ENCODE assay signal across 8 mouse cellular contexts in the genomic region with DNA sequence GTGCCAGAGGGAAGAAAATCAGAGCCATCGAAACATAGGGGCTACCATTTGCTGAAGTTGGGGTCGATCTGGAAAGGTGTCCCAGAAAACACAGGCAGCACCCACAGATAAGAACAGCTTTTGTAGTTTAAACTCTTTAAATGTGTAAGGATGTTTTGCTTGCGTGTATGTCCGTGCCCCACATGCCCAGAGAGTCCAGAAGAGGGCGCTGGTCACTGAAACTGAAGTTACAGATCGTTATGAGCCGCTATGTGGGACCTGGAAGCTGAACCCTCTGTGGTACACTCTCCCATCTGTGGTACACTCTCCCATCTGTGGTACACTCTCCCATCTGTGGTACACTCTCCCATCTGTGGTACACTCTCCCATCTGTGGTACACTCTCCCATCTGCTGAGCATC. TPM values are rescaled to one million over a fixed set of nuclear protein-coding genes. Genes with fewer than 3 reads are reported as not detected.
A peak's percentile ranks its signal among the peaks of the same experiment; 100 is the strongest.
DNase-seq lines count a peak whose midpoint lies in the region; ATAC-seq and TF ChIP-seq lines count a peak whose summit lies in the region.

No protein-coding gene starts in this region.

- H3K36me3 ChIP-seq in intestine, postnatal 0 days (ENCODE audit: control insufficient read depth, insufficient read depth), result no peaks in the 10 kb centered on the region
- H3K36me3 ChIP-seq in liver, embryonic 16.5 days (ENCODE audit: control insufficient read depth, insufficient read depth), result no peaks in the 10 kb centered on the region
- H3K36me3 ChIP-seq in neural tube, embryonic 12.5 days, result no peaks in the 10 kb centered on the region

- TF ChIP-seq CTCF in intestine, postnatal 0 days (IDR thresholded peaks at IDR 0.05; ENCODE audit: low read depth), result peak; percentile 79

- H3K4me1 ChIP-seq in intestine, postnatal 0 days (replicated peaks; ENCODE audit: control insufficient read depth, insufficient read depth, low read length), result no peaks in the 10 kb centered on the region
- peaks cover 19% of the 10 kb centered on the region for H3K4me1 ChIP-seq in liver, embryonic 16.5 days (ENCODE audit: control insufficient read depth, low read depth, low read length)
- peaks cover 5% of the 10 kb centered on the region; the same call in 1 of the 2 replicates for H3K4me1 ChIP-seq in neural tube, embryonic 12.5 days

- H3K4me3 ChIP-seq in intestine, postnatal 0 days (ENCODE audit: low read depth, low read length), result peak overlapping the region; percentile 57
- H3K4me3 ChIP-seq in liver, embryonic 16.5 days (ENCODE audit: low read depth, low read length), result peak overlapping the region; percentile 69
- peak overlapping the region; percentile 51 for H3K4me3 ChIP-seq in neural tube, embryonic 12.5 days

- H3K27ac ChIP-seq in intestine, postnatal 0 days (ENCODE audit: low read depth, low read length), result peak overlapping the region; percentile 97
- H3K27ac ChIP-seq in liver, embryonic 16.5 days (ENCODE audit: low read length), result peak overlapping the region; percentile 96
- peak overlapping the region; percentile 73; the same call in 1 of the 2 replicates for H3K27ac ChIP-seq in neural tube, embryonic 12.5 days

- peak overlapping the region; percentile 76 for H3K4me2 ChIP-seq in intestine, postnatal 0 days (replicated peaks; ENCODE audit: low read depth)
- H3K4me2 ChIP-seq in liver, embryonic 16.5 days (ENCODE audit: low read depth, low read length), result peak overlapping the region; percentile 76
- peak overlapping the region; percentile 64 for H3K4me2 ChIP-seq in neural tube, embryonic 12.5 days (replicated peaks)

- no peaks in the 10 kb centered on the region for H3K9me3 ChIP-seq in intestine, postnatal 0 days (ENCODE audit: control insufficient read depth)
- no peaks in the 10 kb centered on the region for H3K9me3 ChIP-seq in liver, embryonic 16.5 days (replicated peaks; ENCODE audit: control insufficient read depth, low read length)
- H3K9me3 ChIP-seq in neural tube, embryonic 12.5 days, result no peaks in the 10 kb centered on the region

- no peaks in the 10 kb centered on the region for H3K27me3 ChIP-seq in intestine, postnatal 0 days (replicated peaks; ENCODE audit: control insufficient read depth, insufficient read depth, low read length)
- H3K27me3 ChIP-seq in liver, embryonic 16.5 days (ENCODE audit: control insufficient read depth, insufficient read depth, low read depth, low read length), result no peaks in the 10 kb centered on the region
- no peaks in the 10 kb centered on the region for H3K27me3 ChIP-seq in neural tube, embryonic 12.5 days (replicated peaks)

- ATAC-seq in intestine, postnatal 0 days, result peak; percentile 66
- ATAC-seq in liver, embryonic 16.5 days (ENCODE audit: low read depth), result peak; percentile 77
- ATAC-seq in neural tube, embryonic 12.5 days (ENCODE audit: low FRiP score, low read depth), result peak; percentile 70

- peak; percentile 41 to 59 for DNase-seq in spleen, adult 18-20 months
- no peak for DNase-seq in spleen, adult 12 weeks (ENCODE audit: low spot score)
- peak; percentile 79 for DNase-seq in cerebellum, adult 9-11 months
- peak; percentile 60 to 70 for DNase-seq in gastrocnemius, adult 8-10 months (ENCODE audit: low spot score in 2 of 2)
- peak; percentile 80 for DNase-seq in thymus, postnatal 4 days

- H3K9ac ChIP-seq in intestine, postnatal 0 days (ENCODE audit: low read depth, low read length), result peak overlapping the region; percentile 66
- peak overlapping the region; percentile 82 for H3K9ac ChIP-seq in liver, embryonic 16.5 days (ENCODE audit: low read depth, low read length)
- peak overlapping the region; percentile 64 for H3K9ac ChIP-seq in neural tube, embryonic 12.5 days

- WGBS in intestine, postnatal 0 days, result 14% methylated on average over 7 of the region's 7 CpGs
- WGBS in liver, embryonic 16.5 days (ENCODE audit: insufficient replicate concordance), result 8% methylated on average over 7 of the region's 7 CpGs
- 21% methylated on average over 7 of the region's 7 CpGs for WGBS in neural tube, embryonic 12.5 days

RNA-seq across cellular contexts. Expression of a gene that starts 4.8 kb away (rescaled TPM):
- 1 to 10 TPM in 3 of 4 experiments, under 1 TPM in 1; 0.96 to 2.4 (median 2.0) TPM for total RNA-seq in gastrocnemius, adult 8-10 months (2022)
- 0.27 and 0.59 TPM in 2 replicates for polyA plus RNA-seq in intestine, postnatal 0 days (2015; fragmentation: Nextera tagmentation; extraction: Ambion mirVana)
- 0.05 and 0.26 TPM in 2 replicates for polyA plus RNA-seq in liver, embryonic 16.5 days (2015; fragmentation: Nextera tagmentation; extraction: Ambion mirVana)
- polyA plus RNA-seq in neural tube, embryonic 12.5 days (2016; fragmentation: Nextera tagmentation; extraction: Ambion mirVana), result 0.24 and 0.25 TPM in 2 replicates

RNA-seq across cellular contexts. Expression of a gene that starts 17.6 kb away (rescaled TPM):
- 100 to 1,000 TPM; 727 to 752 (median 743) TPM for total RNA-seq in gastrocnemius, adult 8-10 months (2022)
- 136 and 137 TPM in 2 replicates for polyA plus RNA-seq in intestine, postnatal 0 days (2015; fragmentation: Nextera tagmentation; extraction: Ambion mirVana)
- 61.4 and 64.5 TPM in 2 replicates for polyA plus RNA-seq in liver, embryonic 16.5 days (2015; fragmentation: Nextera tagmentation; extraction: Ambion mirVana)
- polyA plus RNA-seq in neural tube, embryonic 12.5 days (2016; fragmentation: Nextera tagmentation; extraction: Ambion mirVana), result 270 and 298 TPM in 2 replicates

RNA-seq across cellular contexts. Expression of a gene that starts 17.8 kb away (rescaled TPM):
- total RNA-seq in gastrocnemius, adult 8-10 months (2022), result 10 to 100 TPM; 33.7 to 38.3 (median 35.8) TPM
- polyA plus RNA-seq in intestine, postnatal 0 days (2015; fragmentation: Nextera tagmentation; extraction: Ambion mirVana), result 33.0 and 34.2 TPM in 2 replicates
- 6.1 and 7.1 TPM in 2 replicates for polyA plus RNA-seq in liver, embryonic 16.5 days (2015; fragmentation: Nextera tagmentation; extraction: Ambion mirVana)
- polyA plus RNA-seq in neural tube, embryonic 12.5 days (2016; fragmentation: Nextera tagmentation; extraction: Ambion mirVana), result 61.2 and 65.4 TPM in 2 replicates

RNA-seq across cellular contexts. Expression of a gene that starts 18.6 kb away (rescaled TPM):
- 10 to 100 TPM; 40.2 to 52.1 (median 45.3) TPM for total RNA-seq in gastrocnemius, adult 8-10 months (2022)
- 53.7 and 63.0 TPM in 2 replicates for polyA plus RNA-seq in intestine, postnatal 0 days (2015; fragmentation: Nextera tagmentation; extraction: Ambion mirVana)
- 23.8 and 25.8 TPM in 2 replicates for polyA plus RNA-seq in liver, embryonic 16.5 days (2015; fragmentation: Nextera tagmentation; extraction: Ambion mirVana)
- polyA plus RNA-seq in neural tube, embryonic 12.5 days (2016; fragmentation: Nextera tagmentation; extraction: Ambion mirVana), result 110 and 112 TPM in 2 replicates

RNA-seq across cellular contexts. Expression of a gene that starts 40.2 kb away (rescaled TPM):
- 100 to 1,000 TPM; 122 to 146 (median 135) TPM for total RNA-seq in gastrocnemius, adult 8-10 months (2022)
- polyA plus RNA-seq in intestine, postnatal 0 days (2015; fragmentation: Nextera tagmentation; extraction: Ambion mirVana), result 309 and 329 TPM in 2 replicates
- 189 and 214 TPM in 2 replicates for polyA plus RNA-seq in liver, embryonic 16.5 days (2015; fragmentation: Nextera tagmentation; extraction: Ambion mirVana)
- polyA plus RNA-seq in neural tube, embryonic 12.5 days (2016; fragmentation: Nextera tagmentation; extraction: Ambion mirVana), result 344 and 354 TPM in 2 replicates
